Mouse (Mus musculus) heart, postnatal 36 days (tissue): ENCODE data around the gene Ttc36. TPM values are rescaled to one million over a fixed set of nuclear protein-coding genes. Genes with fewer than 3 reads are reported as not detected.
"Not testable (repeated sequence)": the region's sequence is repeated elsewhere in the genome, so short reads cannot be mapped to it uniquely, and the experiment has no call there.

Experiments used
- DNase-seq, 2 experiments: peaks; one replicate each; pipeline ENCODE4 v3.0.0; 2021 to 2022
- intact Hi-C: fragments of 180-260 bp; cut with DNase I; formaldehyde crosslinking; loops from one replicate; pipeline ENCODE4 v1.15.1; 2025
- total RNA-seq, 2 experiments: library from RNA; stranded (reverse); gene quantifications; 2 replicates each; pipeline ENCODE4 v1.2.3; 2021

Ttc36 gene
- total RNA-seq, 2 experiments from 2014 or later: 0.41 TPM; not detected in 1

DNA sequence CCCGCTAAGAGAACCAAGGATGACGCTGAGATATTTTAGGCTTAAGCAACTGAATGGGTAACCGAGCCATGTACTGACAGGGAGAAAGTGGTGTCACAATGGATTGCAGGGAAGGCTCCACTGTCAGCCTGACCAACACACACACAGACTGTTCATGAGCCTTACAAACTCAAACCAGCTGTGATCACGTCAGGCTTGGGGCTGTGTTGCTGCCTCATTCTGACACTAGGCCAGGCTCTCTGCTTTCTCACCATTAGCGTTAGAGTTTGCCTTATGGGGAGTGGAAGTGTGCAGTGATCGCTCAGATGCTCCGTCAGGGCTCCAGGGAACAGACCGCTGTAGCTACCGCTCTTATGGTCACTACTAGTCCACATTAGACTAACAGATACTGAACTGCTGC lies 10.0 kb downstream of the Ttc36 start:
- intact Hi-C loops: no loop called here
- DNase-seq: no peak

DNA sequence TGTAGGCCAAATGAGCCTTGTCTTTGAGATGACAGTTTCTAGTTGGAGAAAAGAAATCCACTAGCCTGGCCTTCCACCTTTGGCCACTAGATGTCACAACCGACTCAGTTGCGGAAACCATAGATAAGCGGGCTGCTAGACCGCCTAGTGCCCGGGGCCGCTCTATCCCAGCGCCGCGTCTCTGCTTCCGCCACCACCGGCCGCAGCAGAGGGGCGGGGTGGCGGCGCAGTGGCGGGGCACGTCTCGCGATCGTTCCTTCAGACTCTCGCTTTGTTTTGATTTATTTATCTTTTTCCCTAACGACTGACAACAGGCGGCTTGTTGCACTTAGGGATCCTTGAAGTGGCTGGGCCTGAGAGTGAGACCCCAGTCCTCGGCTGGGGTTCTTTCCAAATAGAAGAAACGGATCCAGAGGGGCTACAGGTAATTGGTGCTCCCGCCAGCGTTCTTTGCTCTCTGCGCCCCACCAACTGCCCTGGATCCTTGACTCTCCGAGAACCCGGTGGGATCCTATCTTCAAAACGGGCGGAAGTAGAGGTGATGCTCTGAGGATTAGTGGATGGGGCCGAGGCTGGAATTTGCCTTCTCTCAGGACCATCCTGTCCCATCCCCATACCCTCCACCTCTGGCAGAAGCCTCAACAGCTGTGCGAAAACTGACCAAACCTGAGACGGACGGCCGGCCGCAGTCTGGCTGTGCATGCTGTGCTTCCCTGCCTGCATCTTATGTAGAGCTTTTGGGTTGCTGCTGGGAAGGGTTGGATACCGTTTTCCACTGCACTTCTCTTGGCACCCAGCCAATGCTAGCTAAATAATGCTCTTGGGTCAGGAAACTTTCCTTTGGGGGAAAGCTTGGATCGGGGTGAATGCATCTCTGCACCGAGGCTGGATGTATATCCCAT lies 29.9 kb downstream of the Ttc36 start:
- peak; percentile 91 to 93 for DNase-seq
- intact Hi-C loops: loop anchor here (5.0 kb wide), 1 partner anchor 194 kb away; the partner anchor contains the start of gene Ube4a

- DNase-seq: no peak
- intact Hi-C loops: loop anchor here (5.0 kb wide), 1 partner anchor 195 kb away; the partner anchor contains the start of gene Ube4a
These were observed 30.5 kb downstream of the Ttc36 start for GRCm38 (mm10) chr9:44772392-44772749.

- DNase-seq: no peak
- intact Hi-C loops: loop anchor here (5.0 kb wide), 1 partner anchor 196 kb away; the partner anchor contains the start of gene Ube4a
These were observed 31.5 kb downstream of the Ttc36 start for GRCm38 (mm10) chr9:44771376-44771775.

GRCm38 (mm10) chr9:44768029-44768394 lies 34.9 kb downstream of the Ttc36 start:
- intact Hi-C loops: loop anchor here (5.0 kb wide), 1 partner anchor 154 kb away; the partner anchor contains the start of gene Atp5l
- not testable (repeated sequence) for DNase-seq

- peak; percentile 81 to 92 for DNase-seq
- intact Hi-C loops: loop anchor here (5.0 kb wide), 1 partner anchor 155 kb away; the partner anchor contains the start of gene Atp5l
These were observed 35.5 kb downstream of the Ttc36 start, which contains the start of the genes Arcn1 and Ift46 for GRCm38 (mm10) chr9:44767101-44768028. Gene Arcn1, minus strand, starts transcription at chr9:44767845. Gene Ift46, plus strand, starts transcription at chr9:44767908.

DNA sequence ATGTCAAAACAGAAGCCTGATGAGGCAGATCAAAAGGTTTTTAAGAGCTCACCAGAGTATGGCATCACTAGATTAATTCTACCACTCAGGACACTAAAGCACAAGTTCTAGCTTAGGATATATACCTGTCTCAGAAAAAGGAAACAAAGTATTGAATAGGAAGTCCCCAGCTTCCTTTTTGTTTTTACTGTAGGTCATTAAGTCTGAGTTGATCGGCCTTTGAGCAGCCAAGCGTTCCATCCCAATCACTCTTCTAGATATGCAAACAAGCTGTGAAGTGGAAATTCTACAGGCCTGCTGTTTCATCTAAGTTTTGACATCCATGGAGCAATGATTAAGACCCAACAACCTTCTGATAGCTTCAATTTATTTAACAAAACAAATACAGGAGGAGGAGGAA lies 42.0 kb downstream of the Ttc36 start:
- intact Hi-C loops: no loop called here
- no peak for DNase-seq

Other genes with a start within 250 kb of the Ttc36 start
- under 1 TPM; 0.22 to 0.47 TPM for gene Cxcr5, start 241.2 kb downstream of the Ttc36 start, total RNA-seq
- 10 to 100 TPM; 82.0 to 85.0 TPM for gene Ddx6, start 198.2 kb downstream of the Ttc36 start, total RNA-seq
- not detected for gene Treh, start 129.8 kb downstream of the Ttc36 start, total RNA-seq
- 100 to 1,000 TPM; 110 to 140 TPM for gene Phldb1, start 67.9 kb downstream of the Ttc36 start, total RNA-seq
- 10 to 100 TPM; 84.4 to 89.0 TPM for gene Arcn1, start 35.2 kb downstream of the Ttc36 start, total RNA-seq
- gene Ift46, start 35.2 kb downstream of the Ttc36 start, total RNA-seq: 10 to 100 TPM; 27.2 to 41.2 TPM
- gene Tmem25, start 3.8 kb downstream of the Ttc36 start, total RNA-seq: 10 to 100 TPM in 1 of 2 experiments, 1 to 10 TPM in 1; 9.6 to 10.9 TPM
- 10 to 100 TPM; 26.1 to 29.7 TPM for gene Kmt2a, start 78.2 kb upstream of the Ttc36 start, total RNA-seq
- gene Atp5l, start 117.7 kb upstream of the Ttc36 start, total RNA-seq: 1,000 to 10,000 TPM; 1,604 to 1,644 TPM
- gene Ube4a, start 162.5 kb upstream of the Ttc36 start, total RNA-seq: 10 to 100 TPM; 40.7 to 44.8 TPM
- gene Cd3g, start 177.4 kb upstream of the Ttc36 start, total RNA-seq: not detected
- gene Cd3d, start 178.7 kb upstream of the Ttc36 start, total RNA-seq: under 1 TPM in 1 of 2 experiments, not detected in 1; 0.35 TPM
- under 1 TPM; 0.47 to 0.60 TPM for gene Cd3e, start 206.6 kb upstream of the Ttc36 start, total RNA-seq
- gene Mpzl2, start 236.7 kb upstream of the Ttc36 start, total RNA-seq: 1 to 10 TPM in 1 of 2 experiments, under 1 TPM in 1; 0.76 to 1.2 TPM